Mouse (Mus musculus) frontal cortex, adult 2 months (tissue): Measurements from ENCODE around the gene Selenof. TPM values are rescaled to one million over a fixed set of nuclear protein-coding genes. Genes with fewer than 3 reads are reported as not detected.

Source experiments
- DNase-seq, 2 experiments: peaks; one replicate each; pipeline ENCODE4 v3.0.0; 2022; ENCODE audit warnings: low spot score in 1 of 2; ENCODE audit errors: extremely low spot score in 1 of 2
- polyA plus RNA-seq: library from polyadenylated mRNA; depleted of rRNA; stranded (reverse); fragments of >200 nt; gene quantifications from 2 replicates; pipeline ENCODE4 v1.2.3, GENCODE M21; 2012; rRNA removed

Selenof gene
- polyA plus RNA-seq: 267 and 289 TPM in 2 replicates

GRCm38 (mm10) chr3:144570047-144570815, at the start of gene Selenof, which contains the start of gene Hs2st1:
Gene Selenof, plus strand, starts transcription at chr3:144570304.
Gene Hs2st1, minus strand, starts transcription at chr3:144570181.
- DNase-seq: peak; percentile 99

DNA sequence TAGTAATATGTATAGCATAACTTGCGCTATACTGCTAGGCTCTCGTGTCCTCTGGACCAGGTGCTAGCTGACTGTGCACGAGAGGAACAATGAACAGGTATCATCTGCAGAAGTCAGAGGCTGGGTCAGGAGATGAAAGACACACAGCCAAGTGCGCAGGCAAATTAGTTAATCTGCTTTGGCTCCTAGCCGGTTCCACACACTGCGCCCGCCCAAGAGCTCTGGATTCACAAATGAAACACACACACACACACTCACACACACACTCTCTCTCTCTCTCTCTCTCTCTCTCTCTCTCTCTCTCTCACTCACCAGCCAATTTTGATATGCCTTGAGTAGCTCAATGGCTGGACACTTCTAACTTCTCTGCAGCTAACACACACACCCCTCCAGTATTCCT, 42.2 kb upstream of the Selenof start:
- DNase-seq: no peak

GRCm38 (mm10) chr3:144531023-144531422, 39.1 kb upstream of the Selenof start:
- no peak for DNase-seq

DNA sequence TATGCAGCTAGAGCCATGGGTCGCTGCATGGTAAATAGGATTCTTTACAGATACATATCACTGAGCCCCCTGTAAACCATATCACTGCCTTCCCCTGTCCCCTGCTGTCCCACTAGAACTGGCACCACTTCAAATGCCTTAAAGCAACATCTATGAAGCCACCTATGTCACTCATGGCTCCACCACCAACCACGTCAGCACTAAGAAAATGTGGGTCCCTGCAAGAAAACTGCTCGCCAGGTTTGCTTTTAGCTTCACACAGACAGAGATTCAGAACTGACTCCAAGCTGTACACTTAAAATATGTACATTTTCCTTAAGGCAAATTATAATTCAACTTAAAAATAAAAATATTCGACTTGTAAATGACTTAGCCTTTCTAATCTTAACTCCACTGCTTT, 35.0 kb upstream of the Selenof start:
- DNase-seq: no peak

DNA sequence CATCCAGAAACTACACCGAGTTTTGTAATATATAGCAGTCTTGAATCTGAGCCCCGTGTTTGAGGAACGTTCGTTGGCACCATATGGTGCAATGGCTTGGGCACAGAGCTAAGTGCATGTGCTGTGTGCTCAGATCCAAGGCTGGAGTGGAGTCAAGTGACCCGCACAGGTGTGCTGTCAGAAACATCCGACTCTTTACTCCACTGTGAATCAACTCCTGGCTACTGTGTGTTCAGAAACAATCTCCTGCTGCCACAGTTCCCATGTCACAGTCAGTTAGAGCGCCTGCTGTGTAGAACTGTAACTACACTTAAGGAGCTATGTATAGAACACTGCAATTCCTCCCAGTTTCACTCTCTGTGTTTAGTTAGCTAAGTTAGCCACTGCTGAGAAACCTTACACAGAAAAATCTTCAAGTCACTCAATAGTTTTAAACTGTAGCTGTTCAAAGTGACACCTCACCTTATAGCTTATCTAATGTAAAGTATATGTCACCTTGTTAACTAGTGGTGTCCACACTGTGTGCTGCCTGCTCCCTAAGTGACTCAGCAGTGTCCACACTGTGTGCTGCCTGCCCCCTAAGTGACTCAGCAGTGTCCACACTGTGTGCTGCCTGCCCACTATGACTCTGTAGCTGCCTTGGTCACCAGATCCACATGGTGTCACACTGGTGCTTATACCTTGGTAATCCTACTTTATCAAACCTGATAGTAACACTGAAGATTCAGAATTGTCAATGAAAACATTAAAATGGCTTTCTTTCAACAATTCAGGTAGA, 32.8 kb upstream of the Selenof start:
- DNase-seq: no peak

- DNase-seq: no peak
These were observed 31.1 kb upstream of the Selenof start for GRCm38 (mm10) chr3:144539051-144539450.

DNA sequence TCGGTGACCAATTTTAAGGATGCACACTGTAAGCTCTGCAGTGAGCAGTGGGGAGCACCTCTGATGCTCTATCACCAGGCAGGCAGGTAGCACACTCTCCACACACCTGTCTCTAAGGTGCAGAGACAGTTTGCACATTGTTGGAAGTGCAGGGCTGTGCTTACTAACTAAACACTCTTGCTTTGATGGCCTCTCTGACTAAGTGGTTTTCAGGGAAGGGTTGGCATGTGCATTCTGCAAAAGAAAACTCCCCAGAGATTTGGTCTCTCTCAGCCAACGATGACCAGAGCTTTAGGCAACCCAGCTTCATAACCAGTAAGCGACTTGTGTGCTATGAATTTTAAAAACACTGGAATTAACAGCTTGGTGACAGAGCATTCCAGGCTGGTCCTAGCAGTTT, 29.3 kb upstream of the Selenof start:
- DNase-seq: no peak

DNA sequence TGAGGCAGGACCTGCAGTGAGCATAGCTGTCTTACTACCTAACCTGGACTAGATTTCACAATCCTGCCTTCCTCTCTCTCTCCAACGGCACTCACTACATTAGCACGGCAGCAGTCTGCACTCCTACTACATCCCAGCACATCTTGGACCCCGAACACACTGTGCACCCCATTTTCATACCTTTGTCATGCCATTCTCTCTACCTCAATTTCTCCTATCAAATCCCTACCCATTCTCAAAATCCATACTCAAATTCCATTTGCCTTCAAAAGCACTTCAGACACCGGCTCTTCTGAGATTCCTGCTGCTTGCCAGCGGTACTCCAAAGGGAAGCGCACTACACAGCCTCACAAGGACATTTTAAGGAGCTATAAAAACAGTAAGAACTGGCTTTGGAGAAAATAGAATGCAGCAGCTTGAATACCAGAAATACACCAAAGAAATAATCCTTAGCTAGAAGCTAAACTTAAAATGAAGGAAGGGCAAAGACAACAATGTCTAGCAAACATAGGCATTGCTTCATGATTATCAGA, 28.1 kb upstream of the Selenof start:
- DNase-seq: no peak

GRCm38 (mm10) chr3:144545152-144545551, 25.0 kb upstream of the Selenof start:
- no peak for DNase-seq

- DNase-seq: no peak
These were observed 24.3 kb upstream of the Selenof start for GRCm38 (mm10) chr3:144545832-144546231.

GRCm38 (mm10) chr3:144546490-144546889, 23.6 kb upstream of the Selenof start:
- no peak for DNase-seq

DNA sequence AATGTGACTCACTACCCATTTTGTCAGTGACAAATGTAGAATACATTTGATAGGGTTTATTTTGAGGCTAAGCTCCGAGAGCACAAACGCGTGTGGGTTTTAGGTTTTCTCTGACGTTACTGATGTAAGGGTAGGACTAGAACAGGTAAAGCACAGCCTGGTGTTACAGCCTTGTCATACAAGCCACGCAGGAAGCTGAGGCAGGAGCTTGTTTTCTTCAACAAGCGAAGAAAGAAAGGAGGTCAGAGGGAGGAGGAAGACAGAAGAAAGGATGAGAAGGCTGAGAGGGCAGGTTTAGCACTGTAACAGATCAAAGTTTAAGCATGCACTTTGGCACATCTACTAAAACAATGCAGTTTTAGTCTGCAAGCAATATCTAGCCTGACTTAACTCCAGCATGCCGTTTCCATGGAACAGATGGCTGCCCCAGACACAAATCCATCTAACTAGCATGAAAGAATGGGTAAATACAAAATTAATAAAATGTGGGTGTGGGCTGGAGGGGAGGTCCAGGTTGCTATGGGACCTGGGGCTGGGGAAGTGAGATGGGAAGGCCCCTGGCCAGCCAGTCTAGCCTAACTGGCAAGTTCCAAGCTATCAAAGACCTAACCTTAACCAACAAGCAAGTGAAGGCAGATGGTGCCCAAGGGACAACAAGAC, 21.8 kb upstream of the Selenof start:
- no peak for DNase-seq

- DNase-seq: no peak
These were observed 20.1 kb upstream of the Selenof start for GRCm38 (mm10) chr3:144550036-144550435.

- DNase-seq: no peak
These were observed 19.4 kb upstream of the Selenof start for GRCm38 (mm10) chr3:144550659-144551058.

GRCm38 (mm10) chr3:144551416-144551815, 18.7 kb upstream of the Selenof start:
- DNase-seq: no peak

DNA sequence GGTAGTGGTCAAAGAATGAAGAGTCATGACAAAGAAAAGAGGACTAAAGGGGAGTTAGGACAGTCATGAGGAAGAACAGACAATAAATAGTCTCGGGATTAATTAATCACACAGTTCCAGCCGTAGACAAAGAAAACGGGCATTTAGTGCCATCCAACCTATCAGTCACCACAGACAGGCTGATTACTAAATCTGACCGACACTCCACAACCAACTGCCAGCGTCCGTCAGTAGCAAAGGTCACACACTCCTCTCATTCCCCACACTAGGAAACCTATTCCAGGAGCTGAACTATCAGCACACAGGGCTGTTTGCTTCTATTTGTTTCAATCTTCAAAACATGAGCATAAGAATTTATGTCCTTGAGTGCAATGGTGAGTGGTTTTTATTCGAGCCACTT, 16.2 kb upstream of the Selenof start:
- DNase-seq: no peak

DNA sequence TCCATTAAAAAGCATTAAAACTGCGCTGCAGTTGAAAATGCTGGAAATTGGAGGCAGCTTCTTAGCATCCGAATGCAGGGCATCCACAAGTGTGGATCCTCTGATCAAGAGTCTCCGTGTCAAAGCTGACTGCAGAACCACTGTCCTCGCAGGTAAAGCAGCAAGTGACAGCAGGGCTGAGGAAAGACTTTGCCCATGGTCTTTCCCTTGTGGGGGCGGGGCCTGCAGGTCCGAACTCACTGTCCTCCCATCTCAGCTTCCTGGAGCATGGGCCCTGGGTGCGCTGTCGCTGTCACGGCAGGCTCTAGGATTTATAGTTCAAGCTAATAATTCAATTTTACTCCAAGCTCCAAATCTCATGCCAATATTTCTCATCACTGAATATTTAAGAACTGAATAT, 15.6 kb upstream of the Selenof start:
- no peak for DNase-seq

GRCm38 (mm10) chr3:144555144-144555543, 15.0 kb upstream of the Selenof start:
- DNase-seq: no peak

GRCm38 (mm10) chr3:144556625-144557324, 13.3 kb upstream of the Selenof start:
- no peak for DNase-seq

GRCm38 (mm10) chr3:144558274-144558673, 11.8 kb upstream of the Selenof start:
- DNase-seq: no peak
